Mouse (Mus musculus): ENCODE data around the gene Drosha. TPM values are rescaled to one million over a fixed set of nuclear protein-coding genes. Genes with fewer than 3 reads are reported as not detected.

Drosha gene
- polyA plus RNA-seq, 1 experiment from 2014 or later: 52.6 TPM

DNA sequence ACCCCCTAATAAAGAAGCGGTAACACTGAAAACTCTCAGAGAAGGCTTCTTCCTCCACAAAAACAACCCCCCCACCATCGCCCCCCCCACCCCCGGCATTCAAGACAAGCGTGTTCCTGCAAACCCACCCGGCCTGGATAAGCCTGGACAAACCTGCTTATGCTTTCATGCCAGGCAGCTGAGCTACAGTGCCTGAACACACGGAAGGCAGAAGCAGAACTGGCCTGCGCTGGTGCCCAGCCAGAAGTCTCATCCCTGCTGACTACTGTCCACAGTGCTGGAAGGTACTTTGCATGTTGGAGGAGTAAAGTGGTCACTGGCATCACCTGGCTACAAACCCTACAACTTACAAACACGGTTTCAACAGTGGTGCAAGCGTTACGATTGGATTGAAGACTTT lies 17.5 kb upstream of the Drosha start:
- no peaks in the 10 kb centered on the region for H3K9me3 ChIP-seq
- H3K27me3 ChIP-seq (ENCODE audit: insufficient read depth, poor library complexity, severe bottlenecking): no peaks in the 10 kb centered on the region
- no peak overlapping the region for H3K27ac ChIP-seq
- H3K4me3 ChIP-seq: no peak overlapping the region
- no peak for DNase-seq (ENCODE audit: low spot score)
- peaks cover 63% of the 10 kb centered on the region for H3K36me3 ChIP-seq
- H3K4me1 ChIP-seq: no peaks in the 10 kb centered on the region
- 90% methylated on average over 10 of the region's 10 CpGs for WGBS

DNA sequence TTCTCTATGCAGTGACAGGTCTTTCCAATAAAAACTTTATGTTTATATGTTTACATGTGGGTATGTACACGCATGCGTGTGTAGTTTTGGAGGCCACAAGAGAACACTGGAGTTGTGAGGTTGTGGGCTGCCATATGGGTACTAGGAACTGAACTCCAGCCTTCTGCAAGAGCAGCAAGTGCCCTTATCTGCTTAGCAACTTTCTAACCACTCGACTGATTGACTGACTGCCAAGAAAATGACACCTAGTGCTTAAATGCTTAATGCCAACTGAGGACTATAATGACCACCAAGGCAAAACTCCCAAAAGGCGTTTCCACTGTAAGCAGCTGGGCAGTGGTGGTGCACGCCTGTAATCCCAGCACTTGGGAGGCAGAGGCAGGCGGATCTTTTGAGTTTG lies 15.3 kb upstream of the Drosha start:
- WGBS: 83% methylated on average over 6 of the region's 6 CpGs
- H3K4me1 ChIP-seq: no peaks in the 10 kb centered on the region
- H3K27me3 ChIP-seq (ENCODE audit: insufficient read depth, poor library complexity, severe bottlenecking): no peaks in the 10 kb centered on the region
- no peak for DNase-seq (ENCODE audit: low spot score)
- no peaks in the 10 kb centered on the region for H3K9me3 ChIP-seq
- H3K36me3 ChIP-seq: peaks cover 84% of the 10 kb centered on the region
- no peak overlapping the region for H3K27ac ChIP-seq
- H3K4me3 ChIP-seq: no peak overlapping the region

DNA sequence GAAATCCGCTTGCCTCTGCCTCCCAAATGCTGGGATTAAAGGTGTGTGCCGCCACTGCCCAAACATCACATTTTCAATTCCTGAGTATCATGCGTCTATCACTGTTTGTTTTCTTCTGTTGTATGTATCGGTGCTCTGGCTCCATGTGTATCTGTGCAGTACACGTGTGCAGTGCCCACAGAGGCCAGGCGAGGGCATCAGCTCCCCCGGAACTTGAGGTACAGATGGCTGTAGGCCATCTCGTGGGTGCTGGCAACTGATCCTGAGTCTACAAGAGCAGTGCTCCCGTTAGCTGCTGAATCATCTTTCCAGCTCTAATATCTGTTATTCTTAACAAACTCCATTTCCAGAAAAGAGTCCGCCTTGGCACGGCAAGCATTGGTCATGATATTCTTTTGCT lies 12.0 kb upstream of the Drosha start:
- WGBS: 95% methylated on average over 11 of the region's 11 CpGs
- Histone ChIP-seq H3K36me3 (peaks cover 97% of the 10 kb centered on the region), H3K27me3 (ENCODE audit: insufficient read depth, poor library complexity, severe bottlenecking) (no peaks in the 10 kb centered on the region), H3K4me3 (no peak overlapping the region), H3K27ac (no peak overlapping the region), H3K4me1 (no peaks in the 10 kb centered on the region), H3K9me3 (no peaks in the 10 kb centered on the region)
- DNase-seq (ENCODE audit: low spot score): no peak

DNA sequence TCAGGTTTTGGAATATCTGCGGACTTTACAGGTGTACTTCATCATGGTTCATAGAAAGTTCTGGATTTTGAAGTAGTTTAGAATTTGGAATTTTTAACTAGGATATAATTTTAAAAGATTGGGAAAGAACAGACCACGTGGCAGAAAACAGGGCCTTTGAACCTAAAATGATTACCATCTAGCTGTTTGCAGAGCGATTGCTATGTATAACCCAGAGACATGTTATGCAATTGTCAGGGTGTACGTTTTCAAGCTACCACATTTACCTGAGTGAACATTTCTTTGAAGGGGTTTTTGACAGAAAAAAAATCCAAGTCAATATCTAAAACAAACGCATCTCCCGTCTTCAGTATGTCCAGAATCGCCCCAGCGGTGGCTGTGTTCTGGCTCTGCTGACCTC lies 7.0 kb upstream of the Drosha start:
- H3K9me3 ChIP-seq: no peaks in the 10 kb centered on the region
- no peak for DNase-seq (ENCODE audit: low spot score)
- no peaks in the 10 kb centered on the region for H3K4me1 ChIP-seq
- no peak overlapping the region for H3K4me3 ChIP-seq
- 92% methylated on average over 8 of the region's 8 CpGs for WGBS
- no peaks in the 10 kb centered on the region for H3K27me3 ChIP-seq (ENCODE audit: insufficient read depth, poor library complexity, severe bottlenecking)
- no peak overlapping the region for H3K27ac ChIP-seq
- H3K36me3 ChIP-seq: peaks cover 94% of the 10 kb centered on the region

DNA sequence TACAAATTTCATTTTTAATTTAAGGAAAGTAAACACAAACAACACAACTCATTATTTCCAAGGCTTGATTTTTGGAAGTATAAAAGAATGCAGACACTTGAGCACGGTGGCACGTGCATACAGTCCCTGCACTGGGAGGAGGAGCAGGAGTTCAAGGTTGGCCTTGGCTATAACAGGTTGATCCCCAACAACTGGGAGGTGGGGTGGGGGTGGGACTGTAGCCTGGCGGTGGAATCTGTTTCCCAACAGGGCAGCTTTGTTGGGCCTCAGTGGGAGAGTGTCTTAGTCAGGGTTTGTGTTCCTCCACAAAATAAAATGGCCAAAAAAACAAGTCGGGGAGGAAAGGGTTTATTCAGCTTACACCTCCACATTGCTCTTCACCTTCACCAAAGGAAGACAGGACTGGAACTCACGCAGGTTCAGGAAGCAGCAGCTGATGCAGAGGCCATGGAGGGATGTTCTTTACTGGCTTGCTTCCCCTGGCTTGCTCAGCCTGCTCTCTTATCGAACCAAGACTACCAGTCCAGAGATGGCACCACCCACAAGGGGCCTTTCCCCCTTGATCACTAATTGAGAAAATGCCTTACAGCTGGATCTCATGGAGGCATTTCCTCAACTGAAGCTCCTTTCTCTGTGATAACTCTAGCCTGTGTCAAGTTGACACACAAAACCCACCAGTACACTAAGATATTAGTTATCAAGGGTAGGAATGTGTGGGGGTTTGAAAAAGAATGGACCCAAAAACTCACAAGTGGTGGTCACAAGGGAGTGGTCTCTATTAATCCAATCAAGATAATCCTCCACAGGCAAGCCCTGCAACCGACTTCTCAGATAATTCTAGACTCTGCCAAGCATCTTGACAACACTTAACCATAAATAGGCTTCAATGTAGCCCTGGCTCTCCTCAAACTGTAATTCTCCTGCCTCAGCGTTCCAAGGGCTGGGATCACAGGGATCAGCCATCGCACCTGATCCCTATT lies 1.9 kb upstream of the Drosha start:
- no peaks in the 10 kb centered on the region for H3K27me3 ChIP-seq (ENCODE audit: insufficient read depth, poor library complexity, severe bottlenecking)
- peaks cover 60% of the 10 kb centered on the region for H3K36me3 ChIP-seq
- no peak overlapping the region for H3K4me3 ChIP-seq
- no peak for DNase-seq (ENCODE audit: low spot score)
- no peak overlapping the region for H3K27ac ChIP-seq
- H3K9me3 ChIP-seq: no peaks in the 10 kb centered on the region
- peaks cover 15% of the 10 kb centered on the region for H3K4me1 ChIP-seq
- WGBS: 75% methylated on average over 9 of the region's 9 CpGs

DNA sequence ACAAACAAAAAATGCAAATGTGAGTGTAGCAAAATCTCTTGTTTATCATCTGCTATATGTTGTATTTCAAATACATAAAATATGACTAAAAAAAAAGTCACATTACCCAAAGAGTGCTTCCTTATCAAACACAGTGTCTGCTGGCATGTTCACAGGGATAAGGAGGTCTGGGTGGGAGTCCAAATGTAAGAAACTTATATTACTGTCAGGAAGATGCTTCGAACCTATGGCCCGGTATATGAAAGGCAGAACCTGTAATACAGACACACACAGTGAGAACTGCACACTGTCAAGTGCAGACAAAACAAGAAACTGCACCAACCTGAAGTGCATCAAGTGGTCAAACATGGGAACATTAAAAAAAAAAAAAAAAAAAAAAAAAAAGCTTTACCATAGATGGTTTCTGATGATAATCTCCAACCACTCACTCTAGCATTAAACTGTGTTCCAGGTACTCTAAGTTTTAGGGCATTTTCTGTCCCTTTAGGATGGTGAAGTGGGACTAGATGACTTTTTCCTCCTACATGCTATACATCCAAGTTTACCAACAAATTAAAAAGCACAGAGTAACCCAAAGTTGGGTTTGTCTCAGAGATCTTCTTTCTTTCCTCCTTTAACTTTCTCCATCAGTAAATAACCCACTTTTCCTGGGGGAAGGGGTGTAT lies 1.0 kb upstream of the Drosha start:
- 88% methylated on average over 2 of the region's 2 CpGs for WGBS
- H3K4me1 ChIP-seq: peaks cover 15% of the 10 kb centered on the region

DNA sequence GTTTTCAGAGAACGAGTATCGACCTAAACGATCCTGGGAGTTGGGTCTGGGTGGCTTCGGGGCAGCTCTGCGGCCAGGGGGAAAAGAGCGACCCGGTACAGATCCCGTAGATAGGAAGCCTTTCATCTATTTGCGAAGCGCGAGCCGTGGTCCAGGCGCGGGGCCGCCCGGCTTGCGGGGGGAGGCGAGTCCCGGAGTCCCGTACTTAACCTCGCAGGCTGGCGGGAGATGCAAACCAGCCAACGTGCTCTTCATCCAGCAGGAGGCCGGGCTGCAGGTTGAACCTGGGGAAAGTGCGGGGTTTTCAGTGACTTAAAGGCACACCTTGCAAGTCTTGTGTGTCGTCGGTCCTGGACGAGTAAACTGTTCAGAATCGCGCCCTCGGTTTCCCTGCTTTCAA lies 350 bp downstream of the Drosha start:
- Histone ChIP-seq H3K36me3 (peaks cover 60% of the 10 kb centered on the region), H3K27ac (peak overlapping the region; percentile 99), H3K4me1 (peaks cover 15% of the 10 kb centered on the region), H3K9me3 (no peaks in the 10 kb centered on the region), H3K4me3 (peak overlapping the region; percentile 94), H3K27me3 (ENCODE audit: insufficient read depth, poor library complexity, severe bottlenecking) (no peaks in the 10 kb centered on the region)
- no peak for DNase-seq (ENCODE audit: low spot score)
- under 1% methylated on average over 31 of the region's 31 CpGs for WGBS

More for the DNA sequence above, 1.0 kb upstream of the Drosha start:
- no peaks in the 10 kb centered on the region for H3K27me3 ChIP-seq (ENCODE audit: insufficient read depth, poor library complexity, severe bottlenecking)
- H3K36me3 ChIP-seq: peaks cover 60% of the 10 kb centered on the region
- peak overlapping the region; percentile 94 for H3K4me3 ChIP-seq
- peak overlapping the region; percentile 99 for H3K27ac ChIP-seq
- no peaks in the 10 kb centered on the region for H3K9me3 ChIP-seq
- no peak for DNase-seq (ENCODE audit: low spot score)

DNA sequence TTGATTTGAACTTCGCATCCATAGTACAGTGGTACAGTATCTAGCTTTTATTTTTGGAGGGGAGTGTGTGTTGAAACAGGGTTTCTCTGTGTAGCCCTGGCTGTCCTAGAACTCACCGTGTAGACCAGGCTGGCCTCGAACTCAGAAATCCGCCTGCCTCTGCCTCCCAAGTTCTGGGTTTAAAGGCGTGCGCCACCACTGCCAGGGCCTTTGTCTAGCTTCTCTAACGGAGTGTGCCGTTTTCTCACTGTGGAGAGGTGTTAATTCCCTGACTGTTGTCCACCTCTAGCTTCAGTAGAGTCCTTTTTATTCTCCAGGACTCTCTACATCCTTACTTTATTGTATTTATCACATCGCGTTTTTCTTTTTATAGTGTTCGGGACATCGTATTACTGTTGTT lies 793 bp downstream of the Drosha start:
- Histone ChIP-seq H3K9me3 (no peaks in the 10 kb centered on the region), H3K27me3 (ENCODE audit: insufficient read depth, poor library complexity, severe bottlenecking) (no peaks in the 10 kb centered on the region), H3K27ac (peak overlapping the region; percentile 99), H3K4me1 (peaks cover 15% of the 10 kb centered on the region), H3K36me3 (peaks cover 60% of the 10 kb centered on the region), H3K4me3 (peak overlapping the region; percentile 94)
- WGBS: 48% methylated on average over 12 of the region's 12 CpGs
- no peak for DNase-seq (ENCODE audit: low spot score)

DNA sequence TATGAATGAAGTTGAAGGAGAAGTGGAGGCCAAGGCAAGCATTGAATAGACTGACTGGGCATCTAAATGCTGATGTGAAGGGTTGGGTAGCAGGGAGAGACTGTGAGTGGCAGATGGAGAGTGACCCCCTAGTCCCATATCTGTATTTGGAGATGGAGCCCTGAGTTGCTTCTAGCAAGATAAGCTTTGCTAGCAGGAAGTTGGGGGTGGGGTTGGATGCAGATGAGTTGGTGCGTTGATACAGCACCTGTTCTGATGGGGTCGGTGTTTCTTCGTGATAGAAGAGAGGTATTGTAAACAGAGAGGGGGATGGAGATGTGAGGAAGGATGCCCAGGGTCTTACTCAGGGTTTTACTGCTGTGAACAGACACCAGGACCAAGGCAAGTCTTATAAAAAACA lies 5.3 kb downstream of the Drosha start:
- Histone ChIP-seq H3K36me3 (peaks cover 72% of the 10 kb centered on the region), H3K27me3 (ENCODE audit: insufficient read depth, poor library complexity, severe bottlenecking) (no peaks in the 10 kb centered on the region), H3K27ac (no peak overlapping the region), H3K4me1 (peaks cover 12% of the 10 kb centered on the region), H3K4me3 (no peak overlapping the region), H3K9me3 (no peaks in the 10 kb centered on the region)
- WGBS: 89% methylated on average over 3 of the region's 3 CpGs
- DNase-seq (ENCODE audit: low spot score): no peak

DNA sequence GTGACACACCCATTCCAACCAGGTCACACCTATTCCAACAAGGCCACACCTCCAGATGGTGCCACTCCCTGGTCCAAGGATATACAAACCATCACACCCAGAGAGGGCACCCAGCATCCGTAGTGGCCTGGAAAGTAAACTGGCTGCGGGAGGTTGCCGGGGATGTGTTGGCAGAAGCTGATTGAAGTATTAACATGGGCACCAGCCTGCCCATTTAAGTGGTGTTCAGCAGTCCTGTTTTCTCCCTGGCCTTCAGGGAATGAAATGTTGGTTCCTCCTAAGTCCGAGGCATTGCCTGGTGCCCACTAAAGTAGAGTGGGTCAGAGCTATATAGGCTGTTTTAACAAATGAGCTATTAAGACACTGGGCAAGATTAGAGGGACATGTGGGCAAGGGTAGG lies 8.0 kb downstream of the Drosha start:
- Histone ChIP-seq H3K36me3 (peaks cover 79% of the 10 kb centered on the region), H3K27me3 (ENCODE audit: insufficient read depth, poor library complexity, severe bottlenecking) (no peaks in the 10 kb centered on the region), H3K27ac (no peak overlapping the region), H3K4me3 (no peak overlapping the region), H3K4me1 (no peaks in the 10 kb centered on the region), H3K9me3 (no peaks in the 10 kb centered on the region)
- DNase-seq (ENCODE audit: low spot score): no peak
- 97% methylated on average over 4 of the region's 4 CpGs for WGBS

DNA sequence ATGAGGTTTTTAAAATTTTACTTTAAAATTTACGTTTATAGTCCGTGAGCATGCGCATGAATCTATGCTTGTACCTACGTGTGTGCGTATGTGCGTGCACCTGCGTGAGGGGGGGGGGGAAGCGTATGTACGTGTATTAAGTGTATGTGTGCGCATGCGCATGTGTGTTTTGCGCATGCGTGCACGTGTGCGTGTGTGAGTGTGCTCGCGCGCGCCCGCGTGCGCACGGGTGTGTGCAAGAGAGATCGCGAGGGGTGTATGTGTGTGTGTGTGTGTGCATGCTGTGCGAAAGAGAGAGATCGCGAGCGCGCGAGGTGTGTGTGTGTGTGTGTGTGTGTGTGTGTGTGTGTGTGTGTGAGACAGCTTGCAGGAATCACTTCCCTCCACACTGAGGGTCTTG lies 8.8 kb downstream of the Drosha start:
- DNase-seq (ENCODE audit: low spot score): no peak
- H3K4me1 ChIP-seq: no peaks in the 10 kb centered on the region
- H3K9me3 ChIP-seq: no peaks in the 10 kb centered on the region
- H3K27me3 ChIP-seq (ENCODE audit: insufficient read depth, poor library complexity, severe bottlenecking): no peaks in the 10 kb centered on the region
- no peak overlapping the region for H3K4me3 ChIP-seq
- 97% methylated on average over 31 of the region's 31 CpGs for WGBS
- peaks cover 79% of the 10 kb centered on the region for H3K36me3 ChIP-seq
- H3K27ac ChIP-seq: no peak overlapping the region

DNA sequence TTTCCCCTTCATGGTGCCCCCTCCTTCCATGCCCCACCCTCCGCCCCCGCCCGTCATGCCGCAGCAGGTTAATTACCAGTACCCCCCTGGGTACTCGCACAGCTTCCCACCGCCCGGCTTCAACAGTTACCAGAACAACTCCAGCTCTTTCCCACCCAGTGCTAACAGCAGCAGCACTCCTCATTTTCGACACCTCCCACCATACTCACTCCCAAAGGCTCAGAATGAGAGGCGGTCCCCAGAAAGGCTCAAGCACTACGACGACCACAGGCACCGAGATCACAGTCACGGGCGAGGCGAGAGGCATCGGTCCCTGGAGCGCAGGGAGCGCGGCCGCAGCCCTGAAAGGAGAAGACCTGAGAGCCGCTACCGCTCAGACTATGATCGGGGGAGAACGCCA lies 9.6 kb downstream of the Drosha start:
- no peak for DNase-seq (ENCODE audit: low spot score)
- no peak overlapping the region for H3K4me3 ChIP-seq
- H3K27me3 ChIP-seq (ENCODE audit: insufficient read depth, poor library complexity, severe bottlenecking): no peaks in the 10 kb centered on the region
- no peaks in the 10 kb centered on the region for H3K9me3 ChIP-seq
- H3K27ac ChIP-seq: no peak overlapping the region
- H3K36me3 ChIP-seq: peaks cover 74% of the 10 kb centered on the region
- 95% methylated on average over 24 of the region's 24 CpGs for WGBS
- H3K4me1 ChIP-seq: no peaks in the 10 kb centered on the region

DNA sequence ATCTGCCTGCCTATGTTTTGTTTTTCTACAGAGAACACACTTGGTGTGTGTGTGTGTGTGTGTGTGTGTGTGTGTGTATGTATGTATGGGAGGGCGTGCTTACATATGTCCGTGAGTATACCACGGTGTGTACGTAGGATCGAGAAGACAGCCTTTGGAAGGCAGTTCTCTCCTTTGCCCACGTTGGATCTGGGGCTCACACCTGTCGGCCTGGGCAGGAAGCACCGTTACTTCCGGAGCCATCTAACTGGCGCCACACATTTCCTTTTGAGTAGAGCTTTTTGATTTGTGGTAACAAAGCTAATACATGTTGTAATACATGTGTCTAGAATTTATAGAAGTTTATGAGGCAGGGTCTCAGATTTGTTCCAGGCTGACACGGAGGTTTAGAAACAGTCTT lies 16.1 kb downstream of the Drosha start:
- 94% methylated on average over 11 of the region's 11 CpGs for WGBS

More for the DNA sequence above, 16.1 kb downstream of the Drosha start:
- Histone ChIP-seq H3K27ac (no peak overlapping the region), H3K4me1 (no peaks in the 10 kb centered on the region), H3K4me3 (no peak overlapping the region), H3K27me3 (ENCODE audit: insufficient read depth, poor library complexity, severe bottlenecking) (no peaks in the 10 kb centered on the region), H3K9me3 (no peaks in the 10 kb centered on the region), H3K36me3 (peaks cover 83% of the 10 kb centered on the region)
- no peak for DNase-seq (ENCODE audit: low spot score)

All from heart, embryonic 10.5 days (tissue).